Mouse (Mus musculus) G1E-ER4 (cell line): Measurements from ENCODE around the gene Gfer. TPM values are rescaled to one million over a fixed set of nuclear protein-coding genes. Genes with fewer than 3 reads are reported as not detected.

Experiments used
- GATA1 ChIP-seq: IDR thresholded peaks from one replicate; pipeline ENCODE4 v1.8.0; 2012; ENCODE audit warnings: low read length, inconsistent platforms
- polyA plus RNA-seq: library from polyadenylated mRNA; stranded (reverse); fragments of >175 nt; gene quantifications from 2 replicates; pipeline ENCODE4 v1.2.3, GENCODE M21; 2012

Gene Gfer
- polyA plus RNA-seq, 1 experiment: 186 TPM

GRCm38 (mm10) chr17:24669545-24670245 lies 26.3 kb downstream of the Gfer start, which contains the start of gene Zfp598:
TSS of gene Zfp598 (plus strand) at chr17:24669687.
- TF ChIP-seq GATA1: no peak

GRCm38 (mm10) chr17:24667416-24667815 lies 28.5 kb downstream of the Gfer start:
- TF ChIP-seq GATA1: no peak

GRCm38 (mm10) chr17:24658017-24658758 lies 37.8 kb downstream of the Gfer start, which contains the start of gene Npw:
TSS of gene Npw (minus strand) at chr17:24658457.
- TF ChIP-seq GATA1: no peak

- no peak for TF ChIP-seq GATA1
Measured at GRCm38 (mm10) chr17:24654969-24655368, 41.0 kb downstream of the Gfer start.

GRCm38 (mm10) chr17:24653967-24654710 lies 41.8 kb downstream of the Gfer start:
- no peak for TF ChIP-seq GATA1

GRCm38 (mm10) chr17:24651835-24652234 lies 44.1 kb downstream of the Gfer start:
- no peak for TF ChIP-seq GATA1

- TF ChIP-seq GATA1: no peak
Measured at GRCm38 (mm10) chr17:24650766-24651165, 45.2 kb downstream of the Gfer start.

GRCm38 (mm10) chr17:24650070-24650616 lies 45.8 kb downstream of the Gfer start, which contains the start of gene Slc9a3r2:
TSS of gene Slc9a3r2 (minus strand) at chr17:24650327.
- no peak for TF ChIP-seq GATA1

- no peak for TF ChIP-seq GATA1
Measured at GRCm38 (mm10) chr17:24649581-24650069, 46.3 kb downstream of the Gfer start.

GRCm38 (mm10) chr17:24648731-24649377 lies 47.1 kb downstream of the Gfer start:
- no peak for TF ChIP-seq GATA1

GRCm38 (mm10) chr17:24647493-24647892 lies 48.5 kb downstream of the Gfer start:
- no peak for TF ChIP-seq GATA1

- no peak for TF ChIP-seq GATA1
Measured at GRCm38 (mm10) chr17:24646381-24646780, 49.6 kb downstream of the Gfer start.

- TF ChIP-seq GATA1: no peak
Measured at GRCm38 (mm10) chr17:24645916-24646315, 50.0 kb downstream of the Gfer start.

GRCm38 (mm10) chr17:24644875-24645721 lies 50.9 kb downstream of the Gfer start:
- no peak for TF ChIP-seq GATA1
